Mouse (Mus musculus) heart, postnatal 0 days (tissue): Measurements from ENCODE around the gene Brd3. TPM values are rescaled to one million over a fixed set of nuclear protein-coding genes. Genes with fewer than 3 reads are reported as not detected.
A peak's percentile ranks its signal among the peaks of the same experiment; 100 is the strongest.

Experiments
- ATAC-seq: fragments of 200-750 bp; cut with Nextera tagmentation; 2 replicates; pipeline ENCODE4 v1.8.0; 2017; ENCODE audit warnings: low read depth, moderate number of reproducible peaks, moderate library complexity; ENCODE audit not compliant: insufficient read depth
- DNase-seq: peaks from one replicate; pipeline ENCODE4 v3.0.0-alpha.2; 2016; ENCODE audit warnings: low spot score
- H3K27ac ChIP-seq: fragments of 300-500 bp; sonication (generic); 2 replicates; pipeline ENCODE4 v1.5.1; 2014; ENCODE audit warnings: low read depth, mild to moderate bottlenecking
- H3K27me3 ChIP-seq: fragments of 300-500 bp; sonication (generic); 2 replicates; pipeline ENCODE4 v1.6.1; 2014; ENCODE audit warnings: low read length, mixed read lengths; ENCODE audit not compliant: control insufficient read depth, insufficient read depth
- H3K36me3 ChIP-seq: fragments of 300-500 bp; sonication (generic); replicated peaks from 2 replicates; pipeline ENCODE4 v1.6.1; 2014; ENCODE audit warnings: low read length, mixed read lengths; ENCODE audit not compliant: control insufficient read depth, insufficient read depth
- H3K4me1 ChIP-seq: fragments of 300-500 bp; sonication (generic); 2 replicates; pipeline ENCODE4 v1.6.1; 2014; ENCODE audit warnings: antibody characterized with exemption; ENCODE audit not compliant: control insufficient read depth, insufficient read depth
- H3K4me2 ChIP-seq: fragments of 300-500 bp; sonication (generic); 2 replicates; pipeline ENCODE4 v1.6.1; 2014; ENCODE audit warnings: low read depth, mild to moderate bottlenecking, low read length, moderate library complexity
- H3K4me3 ChIP-seq: fragments of 300-500 bp; sonication (generic); 2 replicates; pipeline ENCODE4 v1.5.1; 2014; ENCODE audit warnings: low read depth, low read length
- H3K9ac ChIP-seq: fragments of 300-500 bp; sonication (generic); replicated peaks from 2 replicates; pipeline ENCODE4 v1.6.1; 2014; ENCODE audit warnings: low read depth, low read length, mixed read lengths
- H3K9me3 ChIP-seq: fragments of 300-500 bp; sonication (generic); replicated peaks from 2 replicates; pipeline ENCODE4 v1.6.1; 2016; ENCODE audit warnings: low read length; ENCODE audit not compliant: control insufficient read depth
- CTCF ChIP-seq: IDR thresholded peaks from 2 replicates; pipeline ENCODE4 v1.5.1; 2016; ENCODE audit warnings: antibody characterized with exemption, control low read depth, low read depth
- EP300 ChIP-seq: IDR thresholded peaks from 2 replicates; pipeline ENCODE4 v1.6.1; 2016; ENCODE audit warnings: antibody characterized with exemption, low read depth
- WGBS: fragments of 180-500 bp; shearing (Covaris S2); extraction: QIAGEN DNeasy Blood & Tissue Kit; methylation state at CpG from one replicate; pipeline ENCODE4 v1.1.7; 2014; 5-methylcytosine and 5-hydroxymethylcytosine counted together
- polyA plus RNA-seq: library from polyadenylated mRNA; unstranded; fragments of >200 nt; fragmentation: Nextera tagmentation; extraction: Ambion mirVana; gene quantifications from 2 replicates; pipeline ENCODE4 v1.2.1, GENCODE M21; 2015
- total RNA-seq: library from RNA; depleted of rRNA; stranded (reverse); fragments of >200 nt; gene quantifications from 2 replicates; pipeline ENCODE4 v1.2.3, GENCODE M21; 2014; ENCODE audit warnings: low replicate concordance

Gene Brd3
- total and polyA plus RNA-seq, 2 experiments from 2014 or later, result 13.0 to 37.1 TPM

DNA sequence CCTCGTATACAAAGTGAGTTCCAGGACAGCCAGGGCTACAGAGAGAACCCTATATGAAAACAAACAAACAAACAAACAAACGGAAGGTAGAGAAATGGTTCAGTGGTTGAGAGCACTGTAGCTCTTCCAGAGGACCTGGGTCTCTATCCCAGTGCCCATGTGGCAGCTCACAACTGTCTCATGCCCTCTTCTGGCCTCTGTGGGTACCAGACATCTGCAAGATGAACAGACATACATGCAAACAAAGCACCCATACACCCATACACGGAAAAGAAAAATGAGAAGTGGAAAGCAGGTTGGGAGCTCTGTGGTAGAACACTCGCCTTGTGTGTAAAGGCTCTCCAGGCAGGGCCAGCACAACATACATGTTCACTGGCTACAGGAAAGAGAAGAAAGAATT is 27.1 kb downstream of the Brd3 start:
- H3K27me3 ChIP-seq, result no peaks in the 10 kb centered on the region
- H3K9ac ChIP-seq, result no peak overlapping the region
- no peaks in the 10 kb centered on the region for H3K9me3 ChIP-seq
- no peak for DNase-seq
- H3K4me3 ChIP-seq, result no peak overlapping the region
- H3K27ac ChIP-seq, result no peak overlapping the region
- TF ChIP-seq EP300 (no peak), CTCF (no peak)
- WGBS, result 81% methylated on average over 4 of the region's 4 CpGs
- H3K36me3 ChIP-seq, result no peaks in the 10 kb centered on the region
- H3K4me2 ChIP-seq, result no peak overlapping the region
- ATAC-seq, result no peak
- peaks cover 7% of the 10 kb centered on the region for H3K4me1 ChIP-seq

DNA sequence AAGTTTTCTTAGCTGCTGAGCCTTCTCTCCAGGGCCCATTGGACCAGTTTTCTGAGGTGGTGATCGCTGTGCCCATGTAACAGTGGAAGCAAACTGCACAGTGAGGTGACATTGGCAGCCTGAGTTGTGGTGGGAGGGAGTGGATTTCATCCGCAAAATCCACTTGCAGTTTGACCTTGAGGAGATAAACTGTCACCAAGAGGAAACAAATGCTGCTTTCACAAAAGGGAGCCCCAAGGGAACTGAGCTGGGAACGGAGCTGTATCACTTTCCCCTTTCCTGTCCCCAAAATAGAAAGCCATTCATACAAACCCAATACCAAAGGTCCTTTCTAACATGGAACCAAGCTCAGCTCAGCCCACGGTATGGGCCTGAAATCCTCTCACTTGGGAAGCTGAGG is 27.6 kb downstream of the Brd3 start:
- H3K27ac ChIP-seq, result no peak overlapping the region
- no peaks in the 10 kb centered on the region for H3K27me3 ChIP-seq
- TF ChIP-seq CTCF (no peak), EP300 (no peak)
- no peak overlapping the region for H3K4me2 ChIP-seq
- H3K4me1 ChIP-seq, result peaks cover 7% of the 10 kb centered on the region
- DNase-seq (no peak), ATAC-seq (no peak)
- H3K4me3 ChIP-seq, result no peak overlapping the region
- H3K9me3 ChIP-seq, result no peaks in the 10 kb centered on the region
- WGBS, result 48% methylated on average over 4 of the region's 4 CpGs
- no peaks in the 10 kb centered on the region for H3K36me3 ChIP-seq
- no peak overlapping the region for H3K9ac ChIP-seq

DNA sequence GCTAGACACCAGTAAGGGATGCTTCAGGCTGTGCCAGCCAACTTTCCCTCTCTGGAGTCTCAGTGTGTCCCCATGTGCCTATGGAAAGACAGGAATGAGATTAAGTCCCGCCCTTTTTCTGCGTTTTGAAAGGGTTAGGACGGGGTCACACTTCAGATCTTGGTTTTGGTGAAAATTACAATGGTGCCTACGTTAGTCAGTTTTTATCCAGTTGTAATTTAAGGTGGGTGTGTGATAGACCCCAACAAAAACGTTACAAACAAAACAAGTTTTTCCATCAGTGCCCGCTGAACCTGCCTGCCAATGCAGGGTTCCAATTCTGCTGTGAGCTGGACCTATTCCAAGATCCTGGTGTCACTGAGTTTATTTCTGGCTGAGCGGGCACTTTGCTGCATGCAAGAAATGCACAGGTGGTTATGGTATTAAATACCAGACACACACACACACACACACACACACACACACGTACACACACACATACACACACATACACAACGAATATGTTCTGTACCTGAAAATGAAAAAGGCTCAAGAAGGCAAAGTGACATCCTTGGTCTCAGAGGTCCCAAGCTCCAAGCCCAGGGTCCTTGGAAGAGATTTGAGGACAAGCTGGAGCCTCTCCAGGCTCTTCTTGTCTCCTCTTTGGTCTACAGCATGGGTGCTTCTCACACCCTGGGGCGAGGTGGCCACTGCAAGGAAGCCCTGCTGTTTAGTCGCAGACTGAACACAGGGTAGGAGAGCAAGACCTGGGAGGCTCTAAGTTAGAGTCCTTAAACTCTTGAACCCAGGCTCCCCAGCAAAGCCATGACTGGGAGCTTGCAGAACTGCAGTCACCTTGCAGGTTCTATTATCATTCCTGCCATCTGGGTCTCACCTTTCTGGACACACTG is 30.9 kb downstream of the Brd3 start:
- DNase-seq (peak; percentile 44), ATAC-seq (no peak)
- peak overlapping the region; percentile 90 for H3K9ac ChIP-seq
- TF ChIP-seq CTCF, result no peak
- TF ChIP-seq EP300, result no peak
- H3K4me3 ChIP-seq, result peak overlapping the region; percentile 95
- no peaks in the 10 kb centered on the region for H3K9me3 ChIP-seq
- H3K4me1 ChIP-seq, result peaks cover 33% of the 10 kb centered on the region
- peak overlapping the region; percentile 88 for H3K4me2 ChIP-seq
- WGBS, result 19% methylated on average over 11 of the region's 11 CpGs
- no peaks in the 10 kb centered on the region for H3K36me3 ChIP-seq
- peak overlapping the region; percentile 96 for H3K27ac ChIP-seq
- no peaks in the 10 kb centered on the region for H3K27me3 ChIP-seq

DNA sequence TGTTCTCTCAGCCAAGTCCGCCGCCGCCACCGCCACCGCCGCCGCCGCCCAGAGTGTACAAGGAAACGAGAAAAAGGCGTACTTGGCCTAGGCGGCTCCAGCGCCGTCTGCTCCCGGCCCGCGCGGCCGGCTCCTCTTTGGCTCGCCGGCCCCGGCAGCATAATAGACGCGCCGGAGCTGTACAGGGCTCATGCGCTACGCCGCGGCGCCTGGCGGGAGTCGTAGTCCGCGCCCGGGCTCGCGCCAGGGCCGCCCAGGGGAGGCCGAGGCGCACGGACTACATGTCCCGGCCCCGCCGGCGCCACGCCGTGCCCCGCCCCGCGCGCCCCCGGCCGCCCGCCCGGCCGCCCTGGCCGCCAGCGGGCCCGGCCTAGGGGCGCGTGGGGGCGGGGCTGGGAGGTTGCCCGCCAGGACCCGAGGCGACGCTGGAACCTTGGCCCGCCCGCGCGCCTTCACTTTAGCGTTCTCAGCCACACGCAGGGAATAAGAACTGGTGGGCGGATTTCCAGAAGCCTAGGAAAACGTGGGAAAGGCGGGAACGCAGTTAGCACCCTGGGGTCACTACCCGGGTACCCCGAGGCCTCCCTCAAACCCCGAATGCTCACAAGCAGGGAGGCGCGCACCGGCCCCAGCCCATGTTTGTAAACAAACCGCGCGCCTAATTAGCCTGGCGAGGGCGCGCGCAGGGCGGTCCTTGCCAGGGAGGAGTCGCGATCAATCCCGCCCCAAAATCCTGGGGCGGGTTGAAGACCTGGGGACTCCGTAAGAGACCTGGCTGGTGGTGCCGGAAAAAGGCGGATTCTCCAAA is 31.8 kb downstream of the Brd3 start:
- peak overlapping the region; percentile 95 for H3K4me3 ChIP-seq
- WGBS, result under 1% methylated on average over 65 of the region's 96 CpGs
- peak overlapping the region; percentile 96 for H3K27ac ChIP-seq
- peak overlapping the region; percentile 88 for H3K4me2 ChIP-seq
- H3K9ac ChIP-seq, result peak overlapping the region; percentile 90
- ATAC-seq (peak; percentile 97), DNase-seq (peak; percentile 94)
- H3K4me1 ChIP-seq, result peaks cover 42% of the 10 kb centered on the region
- no peaks in the 10 kb centered on the region for H3K9me3 ChIP-seq
- TF ChIP-seq EP300, result peak; percentile 63; the same call in 1 of the 2 replicates
- no peak for TF ChIP-seq CTCF
- H3K36me3 ChIP-seq, result no peaks in the 10 kb centered on the region
- no peaks in the 10 kb centered on the region for H3K27me3 ChIP-seq

DNA sequence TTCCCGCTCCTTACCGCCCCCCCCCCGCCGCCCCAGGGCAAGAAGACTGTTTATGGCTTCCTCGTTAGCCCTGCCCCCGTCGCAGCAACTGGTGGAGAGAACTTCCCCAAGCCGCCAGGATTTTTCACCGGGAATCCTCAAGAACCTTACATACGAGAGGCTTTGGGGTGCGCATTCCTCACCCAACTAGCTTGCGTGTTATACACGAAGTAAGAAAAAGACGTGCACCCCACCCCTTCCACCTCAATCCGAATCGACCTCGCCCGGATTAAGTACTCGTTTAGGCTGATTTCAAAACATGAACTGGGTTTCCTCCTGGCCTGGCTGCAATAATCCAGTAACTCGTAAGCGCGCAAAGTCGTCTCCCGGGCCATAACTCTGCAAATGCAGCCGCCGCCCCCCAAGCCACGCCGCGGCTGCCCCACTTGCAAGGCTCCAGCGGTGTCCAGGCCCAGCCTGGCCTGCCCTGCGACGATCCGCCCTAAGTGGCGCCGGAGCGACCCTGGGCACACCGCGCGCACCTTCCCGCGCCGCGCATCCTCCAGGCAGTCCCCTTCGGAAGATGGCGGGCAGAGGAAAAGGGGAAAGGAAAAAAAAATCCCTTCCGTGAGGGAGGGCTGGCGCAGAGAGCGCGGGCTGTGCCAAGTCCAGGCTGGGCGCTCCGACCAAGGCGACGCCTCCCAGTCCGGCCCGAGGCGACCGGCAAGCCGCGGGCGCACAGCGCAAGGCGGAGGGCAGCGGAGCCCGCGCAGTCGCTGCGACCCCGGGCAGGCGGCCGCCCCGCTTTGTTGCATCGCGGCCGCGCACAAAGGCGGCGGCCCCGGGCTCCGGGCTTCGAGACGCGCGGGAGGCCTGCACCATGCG is 32.6 kb downstream of the Brd3 start:
- WGBS, result under 1% methylated on average over 79 of the region's 84 CpGs
- peaks cover 49% of the 10 kb centered on the region for H3K4me1 ChIP-seq
- no peaks in the 10 kb centered on the region for H3K27me3 ChIP-seq
- TF ChIP-seq EP300 (no peak), CTCF (no peak)
- DNase-seq (peak; percentile 27), ATAC-seq (peak; percentile 22)
- peak overlapping the region; percentile 88 for H3K4me2 ChIP-seq
- H3K4me3 ChIP-seq, result peak overlapping the region; percentile 95
- no peaks in the 10 kb centered on the region for H3K9me3 ChIP-seq
- H3K9ac ChIP-seq, result peak overlapping the region; percentile 90
- no peaks in the 10 kb centered on the region for H3K36me3 ChIP-seq
- peak overlapping the region; percentile 96 for H3K27ac ChIP-seq
